Mouse (Mus musculus) B cell, adult 67 days (primary cell): ENCODE results near the gene Btaf1. TPM values are rescaled to one million over a fixed set of nuclear protein-coding genes. Genes with fewer than 3 reads are reported as not detected.

Experiments used
- total RNA-seq, 2 experiments: library from RNA; stranded (reverse); gene quantifications; 4 replicates each; pipeline ENCODE4 v1.2.4; 2023

The Btaf1 gene
- total RNA-seq: 10 to 100 TPM; 41.7 to 43.0 TPM

GRCm38 (mm10) chr19:36925671-36926552 lies at the start of gene Btaf1:
TSS of gene Btaf1 (plus strand) at chr19:36926079.

GRCm38 (mm10) chr19:36919466-36919865 lies 6.4 kb upstream of the Btaf1 start, which contains the start of gene Fgfbp3:
TSS of gene Fgfbp3 (minus strand) at chr19:36919615.

Other genes with a start within 250 kb of the Btaf1 start
- gene Ppp1r3c, start 189.4 kb upstream of the Btaf1 start, total RNA-seq: not detected
- 100 to 1,000 TPM; 152 to 176 TPM for gene Tnks2, start 91.8 kb upstream of the Btaf1 start, total RNA-seq
- gene Fgfbp3, start 6.5 kb upstream of the Btaf1 start, total RNA-seq: under 1 TPM in 1 of 2 experiments, not detected in 1; 0.33 TPM